Mouse (Mus musculus) lung, embryonic 16.5 days (tissue): Measurements from ENCODE around the gene Rdh16f1. TPM values are rescaled to one million over a fixed set of nuclear protein-coding genes. Genes with fewer than 3 reads are reported as not detected.

Experiments used
- ATAC-seq: fragments of 200-750 bp; cut with Nextera tagmentation; 2 replicates; pipeline ENCODE4 v1.8.0; 2017; ENCODE audit warnings: low read depth, mild to moderate bottlenecking, moderate library complexity
- H3K27ac ChIP-seq: fragments of 300-500 bp; sonication (generic); 2 replicates; pipeline ENCODE4 v1.5.1; 2014; ENCODE audit warnings: mild to moderate bottlenecking, control low read depth, low read length
- H3K27me3 ChIP-seq: fragments of 300-500 bp; sonication (generic); 2 replicates; pipeline ENCODE4 v1.6.1; 2014; ENCODE audit warnings: low read depth, low read length, mixed read lengths; ENCODE audit not compliant: control insufficient read depth, insufficient read depth
- H3K36me3 ChIP-seq: fragments of 300-500 bp; sonication (generic); 2 replicates; pipeline ENCODE4 v1.6.1; 2014; ENCODE audit warnings: low read length; ENCODE audit not compliant: control insufficient read depth, insufficient read depth
- H3K4me1 ChIP-seq: fragments of 300-500 bp; sonication (generic); replicated peaks from 2 replicates; pipeline ENCODE4 v1.6.1; 2014; ENCODE audit warnings: low read length, mixed read lengths; ENCODE audit not compliant: control insufficient read depth, insufficient read depth
- H3K4me2 ChIP-seq: fragments of 300-500 bp; sonication (generic); 2 replicates; pipeline ENCODE4 v1.6.1; 2014; ENCODE audit warnings: low read depth, low read length, control low read depth
- H3K4me3 ChIP-seq: fragments of 300-500 bp; sonication (generic); 2 replicates; pipeline ENCODE4 v1.5.1; 2014; ENCODE audit warnings: mild to moderate bottlenecking, low read length, control low read depth
- H3K9ac ChIP-seq: fragments of 300-500 bp; sonication (generic); 2 replicates; pipeline ENCODE4 v1.6.1; 2014; ENCODE audit warnings: low read length, control low read depth
- H3K9me3 ChIP-seq: fragments of 300-500 bp; sonication (generic); 2 replicates; pipeline ENCODE4 v1.6.1; 2016; ENCODE audit warnings: low read length; ENCODE audit not compliant: control insufficient read depth
- WGBS: fragments of 180-500 bp; shearing (Covaris S2); extraction: QIAGEN DNeasy Blood & Tissue Kit; methylation state at CpG from one replicate; pipeline ENCODE4 v1.1.7; 2014; 5-methylcytosine and 5-hydroxymethylcytosine counted together
- polyA plus RNA-seq: library from polyadenylated mRNA; unstranded; fragments of >200 nt; fragmentation: Nextera tagmentation; extraction: Ambion mirVana; gene quantifications from 2 replicates; pipeline ENCODE4 v1.2.1, GENCODE M21; 2015

The Rdh16f1 gene
- polyA plus RNA-seq, 1 experiment from 2014 or later = not detected

DNA sequence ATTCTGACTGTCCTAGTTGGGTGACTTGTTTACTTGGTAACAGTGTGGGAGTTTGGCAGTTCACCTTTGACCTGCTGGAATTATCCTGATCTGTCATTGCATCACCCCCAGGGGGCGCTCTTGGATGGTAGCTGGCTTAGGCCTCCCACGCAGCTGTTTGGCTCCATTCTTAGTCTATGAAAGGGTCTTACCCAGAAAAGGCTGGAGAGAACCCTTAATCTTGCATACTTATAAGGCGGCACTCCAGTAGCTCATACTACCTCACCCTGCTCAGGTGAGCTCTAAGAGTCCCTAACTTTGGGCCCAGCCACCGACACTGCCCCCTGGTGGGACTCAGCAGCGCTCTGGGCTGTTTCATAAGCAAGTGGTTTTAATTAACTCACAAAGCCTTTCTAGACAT, 14.9 kb upstream of the Rdh16f1 start:
- 65% methylated on average over 5 of the region's 5 CpGs for WGBS
- Histone ChIP-seq H3K9ac (no peak overlapping the region), H3K4me1 (peaks cover 6% of the 10 kb centered on the region; the same call in 1 of the 2 replicates), H3K36me3 (peaks cover 50% of the 10 kb centered on the region), H3K4me3 (no peak overlapping the region), H3K27ac (no peak overlapping the region), H3K9me3 (no peaks in the 10 kb centered on the region), H3K27me3 (no peaks in the 10 kb centered on the region), H3K4me2 (no peak overlapping the region)
- ATAC-seq = no peak

DNA sequence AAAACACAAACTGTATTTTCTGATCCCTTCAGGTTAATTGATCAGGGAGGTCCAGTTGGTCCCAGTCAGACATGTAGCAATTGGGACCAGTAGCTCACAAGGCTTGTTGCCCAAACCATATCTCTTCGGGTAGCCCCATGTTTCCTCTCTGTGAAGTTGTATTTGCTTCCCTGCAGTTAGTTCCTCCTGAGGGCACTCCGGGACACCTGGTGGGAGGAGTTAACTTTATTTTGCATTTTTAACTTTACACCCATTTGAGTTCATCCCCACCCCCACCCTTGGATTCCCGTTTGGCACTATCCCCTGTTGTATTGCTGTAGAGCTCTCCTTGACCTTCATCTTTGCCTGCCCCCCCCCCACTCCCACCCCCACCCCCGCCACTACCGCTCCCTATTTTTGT, 13.7 kb upstream of the Rdh16f1 start:
- ATAC-seq = no peak
- Histone ChIP-seq H3K36me3 (peaks cover 50% of the 10 kb centered on the region), H3K27me3 (no peaks in the 10 kb centered on the region), H3K4me3 (no peak overlapping the region), H3K4me2 (no peak overlapping the region), H3K4me1 (no peaks in the 10 kb centered on the region), H3K9me3 (no peaks in the 10 kb centered on the region), H3K27ac (no peak overlapping the region), H3K9ac (no peak overlapping the region)
- 50% methylated on average over 5 of the region's 5 CpGs for WGBS

DNA sequence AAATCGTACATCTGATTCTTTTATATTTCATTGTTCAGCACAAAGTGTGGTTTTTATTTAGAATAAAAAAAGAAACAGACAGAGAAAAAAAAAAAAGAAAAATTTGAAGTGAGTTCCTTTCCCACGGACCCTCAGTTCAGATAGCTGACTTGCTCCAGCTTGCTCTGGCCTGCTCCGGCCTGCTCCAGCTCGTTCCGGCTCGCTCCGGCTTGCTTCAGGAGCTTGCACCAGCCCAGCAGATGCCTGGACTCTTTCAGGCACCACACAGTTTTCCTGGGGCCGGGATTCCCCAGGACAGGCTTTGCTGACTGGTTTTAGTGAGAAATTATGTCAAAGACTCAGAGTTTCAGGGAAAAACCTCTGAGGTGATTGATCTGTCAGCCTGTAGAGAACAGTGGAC, 12.3 kb upstream of the Rdh16f1 start:
- no peak for ATAC-seq
- H3K4me2 ChIP-seq = no peak overlapping the region
- WGBS = 81% methylated on average over 8 of the region's 8 CpGs
- no peak overlapping the region for H3K9ac ChIP-seq
- H3K4me3 ChIP-seq = no peak overlapping the region
- H3K4me1 ChIP-seq = no peaks in the 10 kb centered on the region
- no peak overlapping the region for H3K27ac ChIP-seq
- H3K27me3 ChIP-seq = no peaks in the 10 kb centered on the region
- H3K36me3 ChIP-seq = peaks cover 42% of the 10 kb centered on the region
- no peaks in the 10 kb centered on the region for H3K9me3 ChIP-seq

DNA sequence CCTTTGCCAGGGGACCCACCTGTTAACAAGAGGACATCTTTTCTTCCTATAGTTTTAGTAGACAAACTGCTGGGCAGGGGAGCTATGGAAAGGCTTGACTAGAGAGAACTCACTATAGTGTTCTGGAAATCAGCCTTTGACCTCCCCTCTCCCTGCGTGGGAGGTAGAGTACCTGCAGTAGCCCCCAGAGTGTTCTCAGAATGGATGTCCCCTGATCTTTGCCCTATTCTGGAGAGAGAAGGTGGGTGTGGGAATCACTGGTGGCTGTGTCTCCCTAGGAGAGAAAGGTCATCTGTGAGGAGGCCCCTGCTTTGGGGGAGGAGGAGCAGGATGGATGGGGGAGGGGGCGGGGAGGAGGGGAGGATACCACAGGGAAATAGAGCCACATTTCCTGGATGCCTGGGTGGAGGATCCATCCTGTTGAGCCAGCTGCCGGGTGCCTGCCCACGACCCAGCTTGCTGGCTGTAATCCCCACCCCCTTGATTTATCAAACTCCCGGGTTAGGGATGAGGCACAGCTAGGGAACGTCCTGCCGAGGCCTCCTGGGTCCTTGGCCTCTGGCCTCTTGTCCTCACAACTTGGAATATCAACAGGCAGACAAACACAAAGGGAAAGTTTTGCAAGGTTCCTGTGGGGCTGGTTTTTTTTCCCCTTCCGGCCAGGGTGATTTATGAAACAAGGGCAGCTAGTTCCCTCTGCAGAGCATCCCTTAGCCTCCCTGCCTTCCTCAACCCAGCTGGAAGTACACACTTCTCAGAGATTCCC, 10.6 kb upstream of the Rdh16f1 start:
- H3K9ac ChIP-seq = no peak overlapping the region
- peaks cover 24% of the 10 kb centered on the region for H3K36me3 ChIP-seq
- no peaks in the 10 kb centered on the region for H3K9me3 ChIP-seq
- no peaks in the 10 kb centered on the region for H3K4me1 ChIP-seq
- peak; percentile 77 for ATAC-seq
- peak overlapping the region; percentile 42 for H3K27ac ChIP-seq
- 13% methylated on average over 8 of the region's 8 CpGs for WGBS
- no peaks in the 10 kb centered on the region for H3K27me3 ChIP-seq
- H3K4me3 ChIP-seq = peak overlapping the region; percentile 39
- peak overlapping the region; percentile 24 for H3K4me2 ChIP-seq

DNA sequence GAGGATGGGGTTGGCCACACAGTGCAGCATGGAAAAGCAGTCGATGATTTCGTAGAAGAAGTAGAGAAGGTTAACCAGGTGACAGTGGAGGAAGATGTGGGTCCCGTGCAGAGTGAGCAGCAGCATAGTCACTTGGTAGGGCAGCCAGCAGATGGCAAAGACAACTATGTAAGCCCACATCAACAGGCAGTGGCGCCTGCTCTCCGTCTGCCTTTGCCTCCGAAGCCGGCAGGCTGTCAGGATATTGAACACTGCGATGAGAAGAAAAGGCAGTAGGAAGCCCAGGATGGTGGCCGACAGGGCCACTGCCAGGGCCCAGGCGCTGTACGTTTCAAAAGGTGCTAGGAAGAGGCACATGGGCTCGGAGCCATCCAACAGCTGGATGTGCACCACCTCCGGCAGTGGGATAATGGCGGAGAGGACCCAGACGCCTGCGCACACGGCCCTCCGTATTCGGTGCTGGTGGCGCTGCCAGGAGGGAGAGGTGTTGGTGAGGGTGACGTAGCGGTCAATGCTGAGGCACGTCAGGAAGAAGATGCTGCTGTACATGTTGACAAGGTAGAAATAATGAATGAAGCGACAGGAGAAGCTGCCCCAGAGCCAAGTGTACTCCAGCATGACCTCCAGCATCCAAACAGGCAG, 9.3 kb upstream of the Rdh16f1 start:
- peak overlapping the region; percentile 39 for H3K4me3 ChIP-seq
- H3K27ac ChIP-seq = no peak overlapping the region; the same call in 1 of the 2 replicates
- H3K9me3 ChIP-seq = no peaks in the 10 kb centered on the region
- 44% methylated on average over 24 of the region's 24 CpGs for WGBS
- ATAC-seq = no peak
- H3K4me1 ChIP-seq = no peaks in the 10 kb centered on the region
- H3K36me3 ChIP-seq = peaks cover 21% of the 10 kb centered on the region
- peak overlapping the region; percentile 49 for H3K9ac ChIP-seq
- peak overlapping the region; percentile 24 for H3K4me2 ChIP-seq
- H3K27me3 ChIP-seq = no peaks in the 10 kb centered on the region

DNA sequence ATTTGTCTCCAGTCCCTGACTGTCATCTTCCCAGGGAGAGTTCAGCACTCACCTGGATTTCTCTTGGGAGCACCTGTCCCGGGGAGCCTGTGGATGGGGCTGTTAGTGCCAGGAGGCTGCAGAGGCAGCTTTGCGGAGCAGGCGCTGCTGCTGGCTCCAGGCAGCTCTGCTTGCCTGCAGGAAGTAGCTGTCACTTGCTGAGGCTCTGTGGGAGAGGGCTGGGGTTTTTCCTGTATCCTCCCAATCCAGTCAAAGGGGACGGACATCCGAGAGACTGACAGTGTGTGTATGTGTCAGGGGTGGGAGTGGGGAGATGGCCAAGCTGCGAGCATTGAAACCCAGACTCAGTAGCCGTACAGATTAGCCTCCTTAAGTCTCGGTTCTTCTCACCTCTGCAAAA, 8.0 kb upstream of the Rdh16f1 start, which contains the start of gene Gpr182:
Gene Gpr182 (minus strand): TSS at position 185 of the 400 bp plus-strand sequence.
- peak; percentile 61 for ATAC-seq
- Histone ChIP-seq H3K27me3 (no peaks in the 10 kb centered on the region), H3K27ac (peak within 1 kb of the TSS; percentile 29), H3K4me2 (peak within 1 kb of the TSS; percentile 24), H3K36me3 (peaks cover 10% of the 10 kb centered on the region), H3K9ac (peak within 1 kb of the TSS; percentile 33), H3K4me3 (peak within 1 kb of the TSS; percentile 39), H3K9me3 (no peaks in the 10 kb centered on the region), H3K4me1 (peaks cover 8% of the 10 kb centered on the region)
- 30% methylated on average over 8 of the region's 8 CpGs for WGBS

DNA sequence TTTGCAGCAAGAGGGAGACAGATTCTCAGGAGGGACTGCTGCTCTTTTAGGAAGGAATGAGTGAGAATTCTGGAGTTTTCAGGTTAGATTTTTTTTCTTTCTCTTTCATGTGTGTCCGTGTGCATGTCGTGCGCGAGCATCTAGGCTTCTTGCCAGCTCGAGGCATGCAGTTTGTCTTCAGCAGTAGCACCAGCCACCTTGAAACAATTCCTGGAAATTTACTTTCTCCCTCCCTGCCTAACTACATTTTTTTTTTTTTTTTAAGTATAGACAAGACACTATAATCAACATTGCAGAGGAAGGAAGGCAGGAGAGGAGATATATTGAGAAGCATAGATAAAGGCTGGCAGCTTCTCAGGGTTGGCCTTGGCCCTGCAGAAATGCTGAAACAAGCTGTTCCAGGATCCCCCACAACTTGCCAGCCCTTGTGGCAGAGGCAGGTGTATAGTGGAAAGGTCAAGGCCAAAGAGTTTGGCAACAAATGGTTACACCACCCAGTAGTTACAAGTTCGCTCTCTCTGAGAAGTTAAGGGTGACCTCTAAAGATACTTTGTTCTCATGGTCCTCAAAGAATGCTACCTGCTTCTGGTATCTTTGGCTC, 4.9 kb upstream of the Rdh16f1 start:
- peak; percentile 54 for ATAC-seq
- Histone ChIP-seq H3K4me2 (no peak overlapping the region; the same call in 1 of the 2 replicates), H3K36me3 (no peaks in the 10 kb centered on the region), H3K4me3 (no peak overlapping the region), H3K9ac (no peak overlapping the region), H3K27ac (peak overlapping the region; percentile 47), H3K4me1 (peaks cover 8% of the 10 kb centered on the region), H3K27me3 (no peaks in the 10 kb centered on the region), H3K9me3 (no peaks in the 10 kb centered on the region)
- 50% methylated on average over 6 of the region's 6 CpGs for WGBS

DNA sequence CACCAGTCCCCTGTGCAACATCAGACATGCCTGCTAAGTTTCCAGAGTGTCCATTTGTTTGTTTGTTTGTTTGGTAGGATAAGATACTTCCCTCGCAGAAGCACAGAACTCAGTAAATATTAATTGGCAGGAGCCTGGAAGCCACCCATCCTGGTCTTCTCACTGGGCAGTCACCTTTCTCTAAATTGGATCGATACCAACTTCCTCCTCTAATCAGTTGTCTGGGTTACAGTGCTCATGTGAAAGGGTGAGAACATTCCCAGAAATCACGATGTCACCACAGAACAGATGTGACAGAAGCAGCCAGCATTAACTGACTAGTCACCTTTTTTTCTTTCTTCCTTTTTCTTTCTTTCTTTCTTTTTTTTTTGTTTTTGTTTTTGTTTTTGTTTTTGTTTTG, 4.3 kb upstream of the Rdh16f1 start:
- H3K27ac ChIP-seq = peak overlapping the region; percentile 30
- no peaks in the 10 kb centered on the region for H3K9me3 ChIP-seq
- H3K4me2 ChIP-seq = no peak overlapping the region
- H3K4me3 ChIP-seq = no peak overlapping the region
- H3K36me3 ChIP-seq = no peaks in the 10 kb centered on the region
- peaks cover 8% of the 10 kb centered on the region for H3K4me1 ChIP-seq
- ATAC-seq = no peak
- 39% methylated on average over 3 of the region's 3 CpGs for WGBS
- H3K9ac ChIP-seq = no peak overlapping the region
- no peaks in the 10 kb centered on the region for H3K27me3 ChIP-seq

DNA sequence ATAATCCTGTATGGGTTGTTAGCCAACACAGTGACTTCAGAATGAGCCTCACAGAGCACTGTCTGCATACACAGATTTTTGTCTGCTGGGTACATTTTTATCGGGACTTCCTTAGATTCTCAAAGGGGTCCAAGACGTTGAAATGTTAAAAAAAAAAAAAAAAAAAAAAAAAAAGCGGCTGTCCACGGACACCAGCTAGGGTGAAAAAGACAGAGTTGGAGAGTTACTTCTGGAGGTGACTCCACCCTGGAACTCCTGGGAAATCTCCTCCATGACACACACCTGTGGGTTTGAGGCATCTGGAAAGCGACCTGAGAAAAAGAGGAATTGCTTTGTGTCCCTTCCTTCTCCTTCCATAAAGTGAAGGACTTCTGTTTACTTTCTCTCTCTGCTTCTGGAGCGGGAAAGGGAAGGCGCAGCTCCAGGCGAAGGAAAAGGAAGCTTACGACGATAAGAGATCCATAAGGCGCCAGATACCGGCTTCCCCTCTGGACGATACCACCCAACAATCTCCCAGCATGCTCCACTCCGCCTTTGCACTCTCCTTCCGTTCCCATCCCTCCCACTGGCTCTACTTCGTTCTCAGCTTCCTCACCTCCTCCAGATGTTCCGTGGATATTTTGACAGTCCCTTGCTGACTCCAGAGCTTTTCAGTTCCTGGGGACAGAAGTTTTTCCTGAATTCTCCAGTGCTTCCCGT, 3.7 kb upstream of the Rdh16f1 start:
- peak overlapping the region; percentile 49 for H3K9ac ChIP-seq
- H3K36me3 ChIP-seq = no peaks in the 10 kb centered on the region

More for the DNA sequence above, 3.7 kb upstream of the Rdh16f1 start:
- no peaks in the 10 kb centered on the region for H3K9me3 ChIP-seq
- H3K4me3 ChIP-seq = peak overlapping the region; percentile 38
- H3K27me3 ChIP-seq = no peaks in the 10 kb centered on the region
- peaks cover 8% of the 10 kb centered on the region for H3K4me1 ChIP-seq
- H3K4me2 ChIP-seq = peak overlapping the region; percentile 63
- H3K27ac ChIP-seq = peak overlapping the region; percentile 70
- 15% methylated on average over 18 of the region's 18 CpGs for WGBS
- ATAC-seq = peak; percentile 46
